ENCODE assay signal across 9 mouse cellular contexts in the genomic region with DNA sequence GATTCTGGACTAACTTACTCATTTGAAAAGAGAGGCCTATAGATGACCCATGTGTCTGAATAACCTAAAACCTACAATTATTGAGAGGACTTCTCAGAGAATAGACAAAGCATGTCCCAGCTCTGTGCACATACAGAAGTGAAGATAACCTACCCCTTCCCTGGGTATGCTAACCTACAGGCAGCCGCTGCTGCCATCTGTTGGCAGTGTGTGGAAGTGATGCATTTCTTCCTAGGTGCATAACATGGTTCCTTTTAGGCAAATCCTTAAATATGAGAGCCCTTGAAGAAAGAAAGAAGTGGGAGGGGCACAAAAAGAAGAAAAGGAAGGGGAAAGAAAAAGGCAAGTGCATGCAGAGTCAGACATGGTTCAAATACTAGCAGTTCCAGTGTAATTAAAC. TPM values are rescaled to one million over a fixed set of nuclear protein-coding genes. Genes with fewer than 3 reads are reported as not detected.
DNase-seq lines count a peak whose midpoint lies in the region; ATAC-seq and TF ChIP-seq lines count a peak whose summit lies in the region.
"Had no signal": no experiment of that assay in that cellular context is flagged by ENCODE, and none has a peak within 500 bp of the region (broad histone marks: within the 10 kb centered on the region; RNA-seq: fewer than 3 reads in every experiment).

No protein-coding gene starts in this region.

- no peaks in the 10 kb centered on the region for H3K4me1 ChIP-seq in heart, embryonic 11.5 days (ENCODE audit: control insufficient read depth, insufficient read depth, low read length)
- 0 out of 2 replicates have a peak, but pooled peaks cover 2% of the 10 kb centered on the region for H3K4me1 ChIP-seq in bone marrow macrophage, adult 2 months (ENCODE audit: control insufficient read depth, insufficient read depth, low read length)
- H3K4me1 ChIP-seq in forebrain, embryonic 16.5 days (replicated peaks; ENCODE audit: control insufficient read depth, insufficient read depth, low read length): no peaks in the 10 kb centered on the region
- H3K4me1 ChIP-seq in lung, adult 2 months (ENCODE audit: control insufficient read depth, insufficient read depth, low read length): no peaks in the 10 kb centered on the region
- no peaks in the 10 kb centered on the region for H3K4me1 ChIP-seq in small intestine, adult 2 months (ENCODE audit: control insufficient read depth, insufficient read depth, insufficient read length, low read length)
- H3K4me1 ChIP-seq: midbrain, embryonic 12.5 days had no signal

- no peak overlapping the region for H3K4me2 ChIP-seq in heart, embryonic 11.5 days
- H3K4me2 ChIP-seq in forebrain, embryonic 16.5 days (ENCODE audit: low read length): no peak overlapping the region
- H3K4me2 ChIP-seq: midbrain, embryonic 12.5 days had no signal

- 2% methylated on average over 1 of the region's 1 CpGs for WGBS in heart, embryonic 11.5 days (ENCODE audit: insufficient replicate concordance)
- 5% methylated on average over 1 of the region's 1 CpGs for WGBS in forebrain, embryonic 16.5 days
- WGBS in lung, adult 2 months: 3% methylated on average over 1 of the region's 1 CpGs
- 16% methylated on average over 1 of the region's 1 CpGs for WGBS in small intestine, adult 2 months

- TF ChIP-seq CTCF in bone marrow macrophage, adult 2 months (IDR thresholded peaks at IDR 0.05; ENCODE audit: low read depth, low read length): peak; percentile 66
- TF ChIP-seq CTCF in lung, adult 2 months (IDR thresholded peaks at IDR 0.05; ENCODE audit: insufficient read depth, low read length): peak; percentile 88
- peak; percentile 69; the same call in 1 of the 2 replicates for TF ChIP-seq CTCF in small intestine, adult 2 months (IDR thresholded peaks at IDR 0.05; ENCODE audit: extremely low read depth, insufficient read length, insufficient replicate concordance, low read depth, low read length)

- no peak for ATAC-seq in heart, embryonic 11.5 days (replicated peaks; ENCODE audit: insufficient number of reproducible peaks, low FRiP score, low TSS enrichment)
- peak; percentile 55; the same call in 1 of the 2 replicates for ATAC-seq in forebrain, embryonic 16.5 days

- TF ChIP-seq POLR2A in bone marrow macrophage, adult 2 months (IDR thresholded peaks at IDR 0.05; ENCODE audit: borderline replicate concordance, low read depth, low read length): no peak
- no peak for TF ChIP-seq POLR2A in lung, adult 2 months (IDR thresholded peaks at IDR 0.05; ENCODE audit: borderline replicate concordance, extremely low read depth, low read depth, low read length)
- no peak for TF ChIP-seq POLR2A in small intestine, adult 2 months (IDR thresholded peaks at IDR 0.05; ENCODE audit: low read depth, low read length)

- H3K27me3 ChIP-seq in heart, embryonic 11.5 days (ENCODE audit: control insufficient read depth, insufficient read depth, low read length): no peaks in the 10 kb centered on the region
- H3K27me3 ChIP-seq in forebrain, embryonic 16.5 days (replicated peaks; ENCODE audit: control insufficient read depth, insufficient read depth, low read length): no peaks in the 10 kb centered on the region
- H3K27me3 ChIP-seq in small intestine, adult 2 months (ENCODE audit: control insufficient read depth, insufficient read depth, low read length): no peaks in the 10 kb centered on the region
- H3K27me3 ChIP-seq: midbrain, embryonic 12.5 days had no signal

- H3K36me3 ChIP-seq in heart, embryonic 11.5 days (ENCODE audit: control insufficient read depth, insufficient read depth, low read length): no peaks in the 10 kb centered on the region
- no peaks in the 10 kb centered on the region for H3K36me3 ChIP-seq in forebrain, embryonic 16.5 days (ENCODE audit: control insufficient read depth, insufficient read depth)
- H3K36me3 ChIP-seq in small intestine, adult 2 months (ENCODE audit: control insufficient read depth, insufficient read depth, low read length): no peaks in the 10 kb centered on the region
- H3K36me3 ChIP-seq: midbrain, embryonic 12.5 days had no signal

- no peak overlapping the region for H3K27ac ChIP-seq in heart, embryonic 11.5 days (ENCODE audit: low read depth, low read length)
- no peak overlapping the region for H3K27ac ChIP-seq in bone marrow macrophage, adult 2 months (ENCODE audit: insufficient read depth, low read depth, low read length)
- no peak overlapping the region for H3K27ac ChIP-seq in forebrain, embryonic 16.5 days (ENCODE audit: low read length)
- no peak overlapping the region for H3K27ac ChIP-seq in small intestine, adult 2 months (ENCODE audit: insufficient read depth, low read depth, low read length)
- H3K27ac ChIP-seq: midbrain, embryonic 12.5 days had no signal

- no peak overlapping the region for H3K4me3 ChIP-seq in heart, embryonic 11.5 days (ENCODE audit: low read depth, low read length)
- H3K4me3 ChIP-seq in bone marrow macrophage, adult 2 months (ENCODE audit: insufficient read depth, low read length): no peak overlapping the region
- H3K4me3 ChIP-seq in forebrain, embryonic 16.5 days (replicated peaks; ENCODE audit: low read length): no peak overlapping the region
- H3K4me3 ChIP-seq in lung, adult 2 months (replicated peaks; ENCODE audit: extremely low read depth, low read depth, low read length): no peak overlapping the region
- H3K4me3 ChIP-seq in small intestine, adult 2 months (ENCODE audit: low read depth, low read length): no peak overlapping the region
- H3K4me3 ChIP-seq: midbrain, embryonic 12.5 days had no signal

- H3K9me3 ChIP-seq in heart, embryonic 11.5 days (replicated peaks; ENCODE audit: control insufficient read depth, low read length): no peaks in the 10 kb centered on the region
- no peaks in the 10 kb centered on the region for H3K9me3 ChIP-seq in forebrain, embryonic 16.5 days (ENCODE audit: control insufficient read depth, low read length)
- H3K9me3 ChIP-seq: midbrain, embryonic 12.5 days had no signal

- DNase-seq in heart, adult 11 months: peak; percentile 88
- DNase-seq in CD4-positive helper T cell, adult 2 months (ENCODE audit: low read depth, low spot score): peak; percentile 79
- DNase-seq in kidney, postnatal 14 days: peak; percentile 59
- DNase-seq in lung, adult 2 months: peak; percentile 23

- no peak overlapping the region for H3K9ac ChIP-seq in heart, embryonic 11.5 days (ENCODE audit: low read depth, low read length)
- H3K9ac ChIP-seq in forebrain, embryonic 16.5 days (replicated peaks; ENCODE audit: low read depth, low read length): no peak overlapping the region
- H3K9ac ChIP-seq: midbrain, embryonic 12.5 days had no signal

RNA-seq across cellular contexts. Expression of a gene that starts 38.8 kb away (rescaled TPM):
- not detected in 2 replicates for polyA plus RNA-seq in heart, embryonic 11.5 days (2014; fragmentation: Nextera tagmentation; extraction: Ambion mirVana)
- polyA plus RNA-seq in bone marrow macrophage, adult 2 months (2012; ENCODE audit: insufficient read depth, insufficient read length, missing spikeins): not detected in 2 replicates
- not detected in 2 replicates for polyA plus RNA-seq in forebrain, embryonic 16.5 days (2015; fragmentation: Nextera tagmentation; extraction: Ambion mirVana)
- polyA plus RNA-seq in lung, adult 2 months (2012; rRNA removed): not detected in 2 replicates
- not detected in 2 replicates for polyA plus RNA-seq in small intestine, adult 2 months (2012; rRNA removed)
- polyA plus RNA-seq: midbrain, embryonic 12.5 days had no signal

RNA-seq across cellular contexts. Expression of a gene that starts 41.1 kb away (rescaled TPM):
- polyA plus RNA-seq in heart, embryonic 11.5 days (2014; fragmentation: Nextera tagmentation; extraction: Ambion mirVana): 4.7 and 5.7 TPM in 2 replicates
- polyA plus RNA-seq in bone marrow macrophage, adult 2 months (2012; ENCODE audit: insufficient read depth, insufficient read length, missing spikeins): 2.4 and 3.0 TPM in 2 replicates
- 5.8 and 6.1 TPM in 2 replicates for polyA plus RNA-seq in forebrain, embryonic 16.5 days (2015; fragmentation: Nextera tagmentation; extraction: Ambion mirVana)
- 0.70 and 1.3 TPM in 2 replicates for polyA plus RNA-seq in lung, adult 2 months (2012; rRNA removed)
- 0.11 and 0.14 TPM in 2 replicates for polyA plus RNA-seq in small intestine, adult 2 months (2012; rRNA removed)

RNA-seq across cellular contexts. Expression of a gene that starts 41.3 kb away (rescaled TPM):
- polyA plus RNA-seq in heart, embryonic 11.5 days (2014; fragmentation: Nextera tagmentation; extraction: Ambion mirVana): 0.52 and 1.1 TPM in 2 replicates
- polyA plus RNA-seq in bone marrow macrophage, adult 2 months (2012; ENCODE audit: insufficient read depth, insufficient read length, missing spikeins): 1.6 and 4.4 TPM in 2 replicates
- polyA plus RNA-seq in forebrain, embryonic 16.5 days (2015; fragmentation: Nextera tagmentation; extraction: Ambion mirVana): 1.8 and 2.8 TPM in 2 replicates
- 0.67 and 2.1 TPM in 2 replicates for polyA plus RNA-seq in lung, adult 2 months (2012; rRNA removed)
- not detected in 2 replicates for polyA plus RNA-seq in small intestine, adult 2 months (2012; rRNA removed)

Comparison
In these comparisons a context has a peak if more than half of its experiments do, and no peak if none do; other contexts are left out.
1. DNase-seq: peak in every context shown above with its lines; median percentile 88 in heart, adult 11 months; 79 in CD4-positive helper T cell, adult 2 months; 59 in kidney, postnatal 14 days; 23 in lung, adult 2 months.